Mouse (Mus musculus) T-helper 2 cell (primary cell): ENCODE data around the gene Gorasp2.

Experiments used
- in situ Hi-C: fragments of 300-600 bp; cut with MboI, MseI; formaldehyde crosslinking; loops from one replicate; pipeline ENCODE4 v1.15.1; 2025; ENCODE audit warnings: high pct_unique_total_duplicates

Gorasp2 gene

DNA sequence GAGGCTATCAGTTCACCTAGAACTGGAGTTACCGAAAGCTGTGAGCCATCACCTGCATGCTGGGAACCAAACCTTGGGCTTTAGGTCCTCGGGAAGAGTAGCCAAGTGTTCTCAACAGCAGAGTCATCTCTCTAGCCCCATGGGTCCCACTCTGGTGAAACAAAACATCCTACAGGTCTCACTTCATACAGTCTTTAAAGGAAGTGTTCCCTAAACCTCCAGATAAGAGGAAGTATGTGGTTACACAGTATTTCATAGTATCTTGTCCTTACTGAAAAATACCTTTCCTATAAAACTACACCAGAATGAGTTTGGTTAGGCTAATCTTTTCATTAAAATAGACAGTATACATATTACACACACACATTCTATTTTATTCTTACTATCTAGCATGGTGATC, 81.2 kb downstream of the Gorasp2 start:
- in situ Hi-C loops = no loop called here

DNA sequence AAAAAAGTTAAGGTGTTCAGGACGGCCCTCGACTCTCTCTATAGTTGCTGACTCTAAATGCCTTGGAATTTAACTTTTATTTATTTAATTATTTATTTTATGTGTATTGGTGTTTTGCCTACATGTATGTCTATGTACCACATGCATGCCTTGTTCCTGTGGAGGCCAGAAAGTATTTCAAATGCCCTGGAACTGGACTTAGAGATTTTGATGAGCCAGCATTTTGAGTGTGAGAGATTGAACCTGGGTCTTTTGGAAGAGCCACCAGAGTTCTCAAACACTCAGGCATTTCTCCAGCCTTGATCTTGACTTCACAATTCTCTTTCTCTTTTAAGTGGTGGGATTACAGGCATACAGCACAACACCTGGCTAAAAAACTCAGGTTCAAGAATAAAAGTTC, 90.3 kb downstream of the Gorasp2 start:
- in situ Hi-C loops = no loop called here

DNA sequence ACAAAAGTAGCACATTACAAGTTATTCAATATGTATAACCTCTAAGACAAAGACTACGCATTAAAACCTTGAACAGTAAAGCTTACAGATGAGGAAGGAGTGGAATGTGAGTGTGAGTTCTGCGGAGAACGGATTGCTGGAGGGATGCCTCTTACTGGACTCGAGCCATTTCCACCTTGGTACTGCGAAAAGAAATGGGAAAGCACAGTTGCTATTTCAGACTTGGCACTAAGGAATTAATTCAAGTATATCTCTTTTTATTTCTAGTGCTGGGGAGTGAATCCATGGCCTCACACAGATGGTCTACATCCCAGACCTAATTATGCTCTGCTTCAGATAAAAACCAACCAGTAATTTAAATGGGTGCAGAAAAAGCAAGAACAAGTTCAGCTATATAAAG, 90.8 kb downstream of the Gorasp2 start:
- in situ Hi-C loops = no loop called here
